Mouse (Mus musculus) layer of hippocampus, postnatal 10 days (tissue): ENCODE measurements around the gene Cubn. TPM values are rescaled to one million over a fixed set of nuclear protein-coding genes. Genes with fewer than 3 reads are reported as not detected.

ENCODE experiments used
- DNase-seq, 2 experiments: peaks; one replicate each; pipeline ENCODE4 v3.0.0; 2021; ENCODE audit warnings: low spot score in 2 of 2
- total RNA-seq, 2 experiments: library from RNA; stranded (reverse); gene quantifications; 2 replicates each; pipeline ENCODE4 v1.2.3; 2021

Cubn gene
- total RNA-seq, 2 experiments from 2014 or later: 0.33 to 0.34 TPM

DNA sequence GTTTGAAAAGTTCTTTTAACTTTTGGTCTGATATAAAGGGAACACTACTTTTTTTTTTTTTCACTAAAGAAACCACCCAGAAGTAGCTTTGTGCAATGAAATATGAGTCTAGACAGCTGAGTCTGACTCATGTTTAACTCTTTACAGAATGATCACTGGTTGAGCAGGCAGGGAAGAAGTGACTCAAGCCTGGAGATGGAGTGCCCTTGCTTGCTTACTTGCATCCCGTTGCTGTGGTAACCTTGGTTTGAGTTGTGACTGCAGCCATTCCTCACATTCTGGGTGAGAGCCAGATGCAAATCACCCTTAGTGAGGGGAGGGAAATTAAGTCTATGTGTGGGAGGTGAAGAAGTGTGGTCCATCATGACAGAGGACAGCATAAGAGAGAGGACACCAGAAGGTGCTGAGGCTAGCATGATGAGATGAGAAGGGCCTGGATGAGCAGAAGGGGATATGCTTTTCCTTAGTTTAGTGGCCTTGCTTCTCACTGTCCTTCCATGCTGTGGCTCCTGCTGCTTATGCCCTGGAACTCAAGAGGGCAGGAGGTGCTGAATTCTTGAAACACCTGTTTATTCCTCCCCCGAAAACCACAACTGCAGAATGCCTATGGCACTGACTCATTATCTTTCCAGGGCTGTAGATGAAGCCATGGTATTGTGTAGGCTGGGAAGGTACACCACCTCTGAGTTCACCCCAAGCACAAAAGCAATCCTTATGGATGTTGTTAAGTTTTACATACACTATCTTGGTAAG is 81.7 kb downstream of the Cubn start:
- no peak for DNase-seq

DNA sequence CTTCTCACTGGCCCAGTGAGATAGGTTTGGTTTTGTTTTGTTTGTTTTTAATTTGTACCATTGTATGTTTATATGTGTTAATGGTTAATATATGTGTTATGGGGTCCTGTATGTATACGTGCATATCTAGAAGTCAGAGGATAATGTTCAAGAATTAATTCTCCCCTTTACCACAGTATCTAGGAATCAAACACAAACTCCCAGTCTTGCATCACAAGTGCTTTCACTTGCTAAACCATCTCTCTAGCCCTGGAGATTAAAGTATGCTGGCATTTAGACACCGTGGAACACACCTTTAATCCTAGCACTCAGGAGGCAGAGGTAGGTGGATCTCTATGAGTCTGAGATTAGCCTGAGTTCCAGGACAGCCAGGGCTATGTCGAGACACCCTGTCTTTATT is 83.3 kb downstream of the Cubn start:
- DNase-seq: no peak

DNA sequence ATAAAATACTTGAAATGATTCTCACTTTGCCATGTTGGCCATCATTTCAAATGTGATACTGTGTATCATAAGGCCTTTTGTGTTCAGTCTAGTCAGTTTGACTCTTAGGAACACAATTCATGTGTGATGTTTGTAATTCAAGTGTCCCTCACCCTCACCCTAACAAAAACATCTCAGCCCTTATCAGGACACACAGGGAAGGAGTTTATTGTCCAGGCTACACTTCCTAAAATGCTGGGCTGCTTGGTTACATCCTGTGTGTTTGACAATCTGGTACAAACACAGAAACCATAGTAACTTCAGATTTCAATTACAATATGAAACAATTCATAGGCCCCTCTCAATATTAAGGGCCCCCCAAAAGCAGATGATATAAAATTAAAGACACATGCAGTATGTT is 83.9 kb downstream of the Cubn start:
- DNase-seq: no peak

DNA sequence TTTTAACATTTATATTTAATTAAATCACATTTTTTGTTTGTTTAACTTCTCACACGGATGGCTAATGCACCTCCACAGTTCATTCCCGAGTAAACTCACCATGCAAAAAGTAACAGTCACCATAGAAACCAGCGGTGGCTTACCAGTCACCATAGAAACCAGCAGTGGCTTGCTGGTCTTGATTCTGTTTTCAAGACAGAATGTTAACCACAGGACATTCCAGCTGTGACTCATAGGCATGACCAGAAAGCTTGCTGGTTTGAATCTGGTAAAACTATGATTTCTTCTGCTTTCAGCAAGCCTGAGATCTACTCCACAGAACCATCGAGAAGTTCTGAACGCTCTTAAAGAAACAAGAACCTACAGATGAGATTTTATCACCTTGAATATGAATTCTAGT is 84.3 kb downstream of the Cubn start:
- DNase-seq: no peak

DNA sequence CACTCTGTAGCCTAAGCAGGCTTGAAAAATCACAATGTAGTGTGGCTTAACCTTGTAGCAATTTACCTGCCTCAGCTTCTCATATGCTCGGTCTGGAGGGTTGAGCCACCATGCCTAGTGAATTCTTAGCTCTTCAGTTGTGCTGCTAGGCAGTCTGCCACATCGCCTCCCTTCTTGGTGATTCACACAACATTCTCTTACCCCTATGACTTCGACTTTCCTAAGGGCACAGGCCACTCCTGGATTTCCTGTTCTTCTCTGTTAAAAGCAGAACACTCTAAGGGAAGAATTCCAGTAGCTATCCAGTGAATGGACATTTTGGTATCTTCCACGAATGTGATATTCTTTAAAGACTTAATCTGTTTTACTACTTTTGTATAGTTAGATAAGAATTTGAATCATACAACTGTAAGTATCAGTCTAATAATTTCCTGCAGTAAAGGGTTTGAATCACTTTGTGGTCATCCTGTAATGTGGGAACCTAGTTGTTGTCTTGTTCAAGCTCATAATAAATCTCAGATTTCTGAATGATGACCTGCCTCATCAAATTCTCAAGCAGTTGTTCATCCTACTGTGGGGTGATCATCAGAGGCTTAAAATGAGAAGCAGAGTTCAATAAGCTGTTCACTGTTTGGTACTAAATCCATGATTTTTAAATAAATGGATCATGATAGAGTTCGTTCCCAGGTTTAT is 86.5 kb downstream of the Cubn start:
- DNase-seq: no peak

DNA sequence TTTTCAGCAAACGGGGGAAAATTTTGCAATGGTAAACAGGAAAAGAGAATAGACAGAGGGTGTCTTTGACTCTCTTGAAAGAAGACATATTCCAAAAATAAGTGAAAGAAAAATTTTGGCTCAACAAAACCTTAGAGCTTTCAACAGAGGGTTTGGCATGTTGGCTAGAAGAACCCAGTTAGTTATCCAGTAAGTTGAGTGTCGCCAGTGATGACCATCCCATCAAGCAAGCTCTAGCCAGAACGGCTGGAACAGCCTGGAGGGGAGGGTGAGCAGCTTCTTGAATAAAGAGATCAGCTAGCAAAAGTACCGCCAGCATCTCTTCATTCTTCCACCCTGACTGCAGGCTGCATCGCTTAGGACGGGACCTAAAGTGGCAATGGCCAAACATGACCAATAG is 90.8 kb downstream of the Cubn start:
- DNase-seq: no peak

DNA sequence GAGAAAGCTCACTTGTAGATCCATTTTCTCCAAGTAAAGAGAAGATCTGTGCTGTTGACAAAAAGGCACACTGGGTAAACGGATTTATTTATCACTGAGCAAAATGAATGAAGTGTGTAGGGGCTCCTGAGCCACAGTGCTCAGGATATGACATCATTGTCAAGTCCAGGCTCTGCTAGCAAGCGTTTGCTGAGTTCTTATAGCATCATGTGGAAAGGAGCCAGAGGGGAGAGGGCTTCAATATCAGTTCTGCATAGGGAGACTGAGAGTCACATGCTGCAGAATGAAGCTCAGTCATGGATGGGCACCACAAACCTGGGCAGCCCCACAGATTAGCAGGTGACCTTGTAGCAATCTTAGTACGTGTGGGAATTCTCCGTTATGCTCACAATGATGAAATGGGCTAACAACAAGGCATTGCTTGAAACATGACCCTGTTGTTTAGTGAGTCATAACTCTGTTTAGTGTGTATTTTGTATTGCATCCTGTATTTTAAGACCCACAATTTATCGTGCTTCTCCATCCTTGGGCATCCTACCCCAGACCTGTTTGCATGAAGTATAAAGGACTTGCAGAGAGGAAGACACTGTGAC is 92.0 kb downstream of the Cubn start:
- no peak for DNase-seq

DNA sequence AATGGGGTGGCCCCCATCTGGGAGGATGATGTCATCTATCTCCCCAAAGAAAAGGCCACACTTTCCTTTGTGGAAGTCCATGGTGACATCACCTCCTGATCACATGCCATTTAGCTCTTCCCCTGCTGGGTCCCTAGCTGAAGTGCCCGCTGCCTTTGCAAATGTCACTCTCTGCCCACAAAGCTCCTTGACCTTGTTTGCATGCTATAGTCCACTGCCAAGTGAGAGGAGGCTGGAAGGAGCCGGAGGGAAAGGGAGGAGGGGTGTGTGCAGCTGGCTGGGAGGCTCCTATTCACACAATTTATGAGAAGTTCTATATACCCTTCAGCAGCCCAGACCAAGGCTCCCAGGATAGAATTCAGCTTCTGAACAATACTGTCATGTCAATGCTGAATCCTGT is 92.7 kb downstream of the Cubn start:
- DNase-seq: no peak

DNA sequence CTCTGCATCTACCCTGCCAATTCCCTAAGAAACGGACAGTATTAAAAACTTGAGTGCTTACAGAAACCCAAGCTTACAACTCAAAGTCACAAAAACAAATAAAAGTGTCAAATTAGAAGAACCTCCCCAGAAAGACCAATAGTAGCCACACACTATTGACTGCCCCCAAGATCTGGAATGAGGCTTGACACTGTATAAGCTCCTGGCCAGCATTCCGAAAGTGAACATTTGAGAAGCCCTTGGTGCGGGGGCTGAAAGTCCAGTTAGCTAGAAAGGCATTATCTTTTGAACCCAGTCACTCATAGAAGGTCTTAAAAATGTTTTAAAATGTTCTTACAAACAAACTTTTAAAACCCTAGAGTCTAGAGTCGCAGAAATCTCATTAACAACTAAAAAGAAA is 93.1 kb downstream of the Cubn start:
- no peak for DNase-seq

DNA sequence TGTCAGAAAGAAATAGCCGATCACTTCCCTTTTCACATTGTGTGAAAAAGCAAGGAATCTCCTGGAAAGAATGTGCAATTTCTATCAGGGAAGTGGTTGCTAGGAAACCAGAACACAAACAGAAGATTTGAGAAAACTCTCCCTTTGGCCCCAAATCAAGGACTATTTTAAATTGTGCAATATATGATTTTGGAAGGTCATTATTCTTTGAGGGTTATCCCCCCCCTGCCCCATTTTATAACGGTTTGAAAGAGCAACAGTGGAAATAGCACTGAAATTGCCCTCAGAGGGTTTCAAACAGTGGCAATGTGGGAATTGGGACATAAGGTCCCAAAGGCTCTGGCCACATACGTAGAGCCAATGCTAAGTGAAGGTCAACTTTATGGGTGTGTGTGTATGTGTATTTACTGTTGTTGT is 95.5 kb downstream of the Cubn start:
- DNase-seq: no peak

DNA sequence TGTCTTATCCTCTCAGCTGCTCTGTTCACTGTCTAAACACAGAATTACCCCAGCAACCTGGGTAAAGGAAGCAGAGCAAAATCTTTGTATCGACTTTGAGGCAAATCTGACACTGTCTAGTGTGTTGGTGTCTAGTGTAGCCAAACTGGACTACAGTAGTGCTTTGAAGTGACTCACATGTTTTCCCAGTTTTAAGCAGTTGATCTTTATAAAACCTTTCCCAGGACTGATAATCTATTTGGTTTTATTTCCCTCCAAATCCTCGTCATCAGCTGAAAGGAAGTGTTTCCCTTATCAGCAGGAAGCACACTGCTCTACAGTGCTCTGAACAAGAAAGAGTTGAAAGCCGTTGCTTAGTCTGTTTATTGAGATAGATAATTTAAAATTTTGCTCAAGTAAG is 100.6 kb downstream of the Cubn start:
- DNase-seq: no peak

DNA sequence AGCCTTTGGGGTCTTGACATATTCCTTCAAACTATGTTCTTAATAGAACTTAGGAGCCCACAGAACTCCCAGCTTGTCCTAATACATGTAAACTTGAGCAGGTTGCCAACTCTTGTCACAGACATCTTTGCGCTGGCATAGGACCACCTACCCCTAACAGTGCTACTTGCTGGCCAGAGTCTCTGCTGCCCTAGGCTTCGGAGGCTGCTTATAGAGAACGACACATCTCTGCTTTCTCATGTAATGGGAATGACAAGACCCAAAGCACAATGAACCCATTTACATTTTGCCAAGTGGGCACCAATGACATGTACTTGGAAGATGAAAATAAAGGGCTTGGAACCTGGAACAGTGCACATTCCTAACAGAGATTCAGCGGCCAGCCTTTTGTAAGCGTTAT is 105.0 kb downstream of the Cubn start:
- DNase-seq: no peak

DNA sequence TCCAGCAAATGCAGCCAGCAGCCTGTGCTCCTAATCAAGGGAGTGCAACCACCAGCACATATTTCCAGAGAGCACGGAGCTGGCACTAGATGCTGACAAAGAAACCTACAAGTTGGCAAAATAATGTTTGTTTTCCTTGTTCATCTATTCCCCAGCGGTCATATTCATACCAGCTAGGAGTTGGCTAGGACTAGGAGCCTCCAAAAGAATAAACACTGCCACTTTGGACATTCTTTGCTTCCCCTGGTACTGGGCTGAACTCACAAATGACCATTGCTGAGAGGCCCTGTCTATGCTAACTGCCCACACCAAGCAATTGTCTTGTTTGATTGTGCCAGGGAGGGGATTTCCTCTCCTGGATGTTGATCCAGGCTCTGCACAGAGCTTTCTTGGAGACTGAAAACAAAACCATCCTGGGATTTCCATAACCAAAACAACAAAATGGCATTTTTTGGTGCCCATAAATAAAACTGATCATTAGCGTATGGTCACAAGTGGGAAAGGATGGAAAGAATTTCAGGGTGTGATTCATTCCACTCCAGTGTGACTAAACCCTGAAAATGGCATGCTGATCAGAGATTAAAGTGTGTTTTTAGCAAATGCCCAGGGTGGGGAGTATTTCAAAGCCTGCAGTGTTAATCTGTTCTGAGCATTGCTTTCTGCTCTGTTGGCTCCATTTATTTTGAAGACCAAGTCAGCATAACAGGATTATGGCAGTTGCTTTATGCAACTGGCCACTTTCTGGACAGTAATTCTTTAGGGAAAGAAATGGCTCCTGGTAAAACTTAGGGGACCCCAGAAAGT is 105.9 kb downstream of the Cubn start:
- DNase-seq: no peak

DNA sequence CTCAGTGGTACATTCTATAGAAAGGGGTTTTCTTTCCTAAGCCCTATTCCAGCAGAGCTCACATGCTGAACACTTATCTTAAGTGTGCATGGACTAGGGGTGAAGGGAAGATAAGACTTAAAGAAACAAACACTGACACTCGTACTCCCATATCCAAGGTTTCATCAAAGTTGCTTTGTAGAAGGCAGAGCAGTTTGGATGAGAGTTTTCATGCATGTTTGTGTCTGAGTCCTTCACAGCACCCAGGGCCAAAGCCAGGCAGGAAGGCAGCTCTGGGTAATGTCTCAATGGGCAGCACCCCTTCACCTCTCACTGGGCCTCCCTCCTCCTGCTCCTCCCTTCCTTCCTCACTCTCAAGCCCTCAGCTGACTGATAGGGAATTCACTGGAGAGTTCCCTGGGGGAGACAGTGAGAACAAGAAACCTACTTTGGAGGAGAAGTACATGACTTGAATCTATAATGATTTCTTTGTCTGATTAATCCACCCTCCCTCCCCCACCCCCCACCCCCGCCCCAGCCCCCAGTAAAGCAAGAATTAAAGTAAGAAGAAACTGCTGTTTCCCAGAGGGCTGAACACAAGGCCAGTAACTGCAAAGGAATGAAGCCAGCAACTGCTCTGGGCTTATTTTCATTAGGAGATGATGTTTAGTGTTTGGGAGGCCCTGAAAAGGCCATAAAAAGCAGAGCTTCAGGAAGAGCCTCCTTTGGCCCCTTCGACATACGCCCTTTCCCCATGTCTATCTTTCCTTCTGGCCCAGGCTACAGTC is 106.7 kb downstream of the Cubn start:
- no peak for DNase-seq

DNA sequence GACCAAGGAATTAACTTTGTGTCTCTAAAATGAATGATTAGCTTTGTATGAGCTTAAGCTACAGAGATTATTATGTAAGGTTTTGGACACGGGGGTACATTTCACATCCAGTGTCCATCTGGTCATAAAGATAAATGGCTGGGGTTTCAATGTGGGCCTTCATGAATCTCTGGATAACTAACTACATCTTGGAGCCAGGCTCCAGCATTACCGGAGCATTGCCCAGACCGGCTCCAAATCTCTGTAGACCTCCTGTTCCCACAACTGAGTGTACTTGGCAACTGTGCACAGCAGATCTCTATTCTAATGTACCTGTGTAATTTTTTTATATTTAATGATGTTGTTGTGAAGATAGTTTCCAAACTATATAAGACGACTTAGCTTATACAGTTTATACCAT is 115.4 kb downstream of the Cubn start:
- DNase-seq: no peak

DNA sequence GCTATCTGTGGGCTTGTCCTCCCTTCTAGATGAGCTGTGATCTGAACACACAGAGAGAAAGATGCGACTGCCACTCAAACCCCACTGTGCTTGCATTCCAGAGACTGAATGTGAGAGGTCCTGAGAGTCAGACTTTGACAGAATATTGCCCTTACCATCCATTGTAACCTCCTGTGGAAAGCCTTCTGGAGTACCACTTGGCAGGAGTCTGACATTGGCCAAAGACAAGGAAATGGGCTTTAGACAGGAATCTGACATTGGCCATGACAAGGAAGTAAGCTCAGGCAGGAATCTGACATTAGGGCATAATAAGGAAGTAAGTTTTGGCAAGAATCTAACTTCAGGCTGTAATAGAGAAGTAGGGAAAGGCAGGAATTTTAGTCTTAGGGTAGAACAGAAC is 118.3 kb downstream of the Cubn start:
- no peak for DNase-seq

DNA sequence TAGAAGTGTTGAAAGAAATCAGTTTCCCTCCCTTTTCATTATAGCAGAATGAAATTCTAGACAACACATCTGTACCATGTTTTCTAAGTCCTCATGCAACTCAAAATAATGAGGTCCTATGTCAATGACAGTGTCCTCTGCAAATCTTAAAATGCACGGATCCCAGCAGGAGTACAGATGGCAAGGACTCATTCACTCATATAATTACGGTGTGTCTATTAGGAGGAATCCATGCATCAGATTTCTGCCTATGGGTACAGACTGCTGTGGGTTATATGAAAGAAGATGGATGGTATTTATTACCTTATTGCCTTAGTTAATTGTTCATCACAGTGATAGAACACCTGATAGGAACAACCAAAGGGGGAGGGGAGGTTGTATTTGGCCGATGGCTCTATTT is 118.8 kb downstream of the Cubn start:
- no peak for DNase-seq

DNA sequence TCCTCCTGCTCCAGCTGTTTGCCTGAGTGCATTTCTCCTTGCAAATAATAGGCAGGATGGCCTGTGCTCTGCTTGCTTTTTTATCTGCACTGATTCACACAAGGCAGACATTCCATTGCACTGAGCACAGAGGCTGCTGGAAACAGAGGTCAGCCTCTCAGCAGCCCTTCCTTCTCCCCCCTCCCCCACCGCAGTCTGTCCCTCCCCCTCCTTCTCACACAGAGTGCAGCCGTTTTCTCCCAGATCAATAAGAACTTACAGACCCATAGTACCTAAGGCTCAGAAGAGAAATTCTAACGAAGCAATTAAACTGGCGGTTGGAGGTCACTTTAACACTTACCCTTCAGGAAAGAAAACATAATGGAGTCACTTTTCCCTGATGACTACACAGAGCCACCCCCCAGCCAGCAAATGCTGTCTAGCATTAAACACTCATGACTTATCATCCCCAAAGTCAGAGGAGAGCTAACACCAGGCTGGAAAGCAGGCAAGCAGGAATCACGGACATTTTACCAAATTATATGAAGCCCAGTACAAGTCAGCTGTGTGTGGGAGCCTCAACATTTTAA is 119.3 kb downstream of the Cubn start:
- no peak for DNase-seq

DNA sequence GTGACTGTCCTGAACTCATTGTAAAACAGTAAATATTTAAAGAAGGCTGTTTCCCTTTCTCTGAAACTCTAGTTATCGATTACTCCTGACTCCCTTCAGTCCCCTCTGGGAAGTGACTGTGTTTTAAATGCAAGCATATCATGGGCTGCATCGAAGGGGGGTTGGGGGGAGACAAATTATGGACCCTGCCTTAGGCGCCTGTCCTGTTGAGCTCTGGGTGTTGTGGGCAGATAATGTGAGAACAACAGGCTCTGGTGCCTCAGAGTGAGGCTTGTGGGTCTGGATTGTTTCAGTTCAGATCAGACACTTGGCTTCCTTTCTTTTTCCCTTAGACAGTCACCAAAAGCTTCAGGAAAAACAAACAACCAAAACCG is 119.8 kb downstream of the Cubn start:
- DNase-seq: no peak

DNA sequence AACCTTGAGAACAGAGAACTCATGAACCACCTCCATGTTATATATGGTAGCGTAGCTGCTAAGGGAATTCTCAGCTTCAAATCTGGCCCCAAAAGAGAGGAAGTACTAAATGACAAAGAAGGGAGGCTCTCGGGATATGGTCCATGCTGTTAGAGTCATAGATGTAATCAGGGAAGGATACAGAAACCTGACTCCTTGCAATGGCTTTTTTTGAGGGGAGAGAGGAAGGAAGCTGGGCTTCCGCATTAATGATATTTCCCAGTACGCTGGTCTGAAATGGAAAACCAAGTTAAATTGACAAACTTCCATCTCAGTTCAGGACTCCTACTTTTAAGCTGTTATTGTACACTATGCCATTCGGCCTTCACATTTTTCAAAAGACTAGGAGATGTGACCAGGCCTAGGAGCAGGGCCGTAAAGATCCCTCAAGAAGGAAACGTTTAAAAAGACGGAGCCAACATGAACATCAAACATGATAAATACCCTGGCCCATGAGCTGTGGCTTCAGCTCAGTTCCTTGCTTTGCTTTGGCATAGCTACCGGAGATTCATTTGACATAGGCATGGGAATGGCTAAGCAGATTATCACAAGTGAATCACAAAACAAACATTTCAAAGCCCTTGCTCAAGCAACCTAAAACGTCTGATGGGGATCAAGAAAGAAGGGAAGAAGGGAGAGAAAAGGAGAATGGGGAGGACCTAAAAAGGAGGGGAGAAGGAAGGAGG is 120.4 kb downstream of the Cubn start:
- no peak for DNase-seq
